Mouse (Mus musculus) cerebellum, postnatal 14 days (tissue): ENCODE data around the gene Rab11fip4.
A peak's percentile ranks its signal among the peaks of the same experiment; 100 is the strongest.

Experiments used
- DNase-seq, 2 experiments: peaks; one replicate each; pipeline ENCODE4 v3.0.0; 2021; ENCODE audit warnings: mixed read lengths in 2 of 2

The Rab11fip4 gene

GRCm38 (mm10) chr11:79614880-79615279, 23.9 kb downstream of the Rab11fip4 start:
- DNase-seq = no peak

DNA sequence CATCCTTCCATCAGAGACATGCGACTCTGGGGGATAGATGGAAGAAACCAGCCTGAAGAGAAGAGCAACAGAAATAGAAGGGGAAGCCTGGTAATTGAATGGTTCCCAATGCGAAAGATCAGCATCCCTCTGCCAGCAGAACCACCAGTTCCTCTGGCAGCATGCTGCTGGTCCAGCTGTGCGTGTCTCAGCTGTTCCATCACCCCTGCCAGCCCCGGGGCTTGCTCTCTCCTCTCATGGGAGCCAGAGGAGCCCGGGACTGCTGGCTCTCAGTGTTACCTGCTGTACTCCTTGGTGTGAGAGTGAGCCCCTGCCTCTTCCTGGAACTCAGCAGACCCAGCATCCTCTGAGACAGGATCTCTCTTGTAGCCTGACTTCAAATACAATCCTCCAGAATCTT, 24.9 kb downstream of the Rab11fip4 start:
- no peak for DNase-seq

DNA sequence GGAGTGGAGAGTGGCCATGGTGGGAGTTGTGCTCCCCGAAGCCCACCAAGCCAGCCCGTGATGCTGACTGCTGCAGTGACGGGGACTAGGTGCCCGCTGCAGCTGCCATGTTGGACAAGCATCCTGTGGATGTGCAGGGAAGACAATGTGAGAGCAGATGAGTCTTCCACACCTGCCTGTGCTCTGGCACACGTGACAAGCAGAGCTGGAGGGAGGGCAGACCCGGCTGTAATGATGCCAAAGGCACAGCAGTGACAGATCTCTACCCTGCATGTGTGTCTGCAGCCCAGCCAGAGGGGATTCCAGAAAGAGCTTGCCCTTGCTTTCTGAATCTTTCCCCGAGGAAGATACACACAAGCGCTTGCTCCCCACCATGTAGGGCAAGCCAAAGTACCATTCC, 27.0 kb downstream of the Rab11fip4 start:
- DNase-seq = peak; percentile 47 to 53

GRCm38 (mm10) chr11:79623029-79623428, 32.0 kb downstream of the Rab11fip4 start:
- no peak for DNase-seq

DNA sequence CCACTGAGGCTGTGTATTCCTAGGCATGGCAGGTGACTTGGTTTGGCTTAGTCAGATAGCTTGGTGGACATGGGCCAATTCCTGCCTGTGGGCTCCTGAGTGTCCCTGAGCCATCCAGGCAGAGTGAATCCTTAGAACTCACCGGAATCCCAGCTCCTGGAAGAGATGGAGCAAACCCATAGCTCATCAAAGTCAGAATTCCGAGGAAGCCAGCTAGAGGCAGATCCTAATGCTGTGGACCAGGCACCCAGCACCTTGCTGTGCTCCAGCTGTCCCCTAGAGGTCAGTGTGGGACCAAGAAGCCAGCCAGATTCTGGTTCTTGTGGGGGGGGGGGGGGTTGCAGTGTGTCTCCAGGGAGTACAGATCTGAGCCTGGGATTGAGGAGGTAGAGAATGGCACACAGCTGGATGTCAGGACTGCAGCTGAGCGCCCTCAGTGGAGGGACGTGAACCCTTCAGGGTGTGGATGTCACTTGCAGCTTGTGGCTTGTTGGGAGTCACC, 33.8 kb downstream of the Rab11fip4 start:
- peak; percentile 84 for DNase-seq

- no peak for DNase-seq
Measured at GRCm38 (mm10) chr11:79628716-79629115, 37.7 kb downstream of the Rab11fip4 start.

DNA sequence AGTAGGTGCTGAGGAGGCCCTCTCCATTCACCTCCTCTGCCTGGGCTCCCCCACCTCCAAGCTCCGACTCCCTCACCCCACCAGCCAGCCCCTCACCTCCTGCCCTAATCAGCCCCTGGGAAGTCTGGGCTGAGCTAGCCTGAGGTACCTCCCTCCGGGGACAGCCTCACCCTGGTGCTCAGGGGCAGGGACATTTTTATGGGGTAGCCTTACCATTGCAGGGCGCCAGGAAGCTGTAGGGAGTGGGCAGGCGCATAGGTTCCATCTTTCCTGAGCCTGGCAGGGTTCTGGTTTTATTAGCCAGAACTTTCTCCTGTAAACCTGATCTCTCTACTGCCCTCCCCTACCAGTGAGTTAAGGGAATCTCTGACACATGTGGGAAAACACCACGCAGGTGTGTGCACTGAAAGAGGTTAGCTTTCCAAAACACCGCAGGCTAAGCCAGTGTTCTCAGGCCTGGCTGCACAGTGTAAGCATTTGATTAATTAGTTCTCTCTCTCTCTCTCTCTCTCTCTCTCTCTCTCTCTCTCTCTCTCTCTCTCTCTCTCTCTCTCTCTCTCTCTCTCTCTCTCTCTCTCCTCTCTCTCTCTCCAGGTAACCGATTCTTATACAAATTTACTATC, 38.9 kb downstream of the Rab11fip4 start:
- no peak for DNase-seq

DNA sequence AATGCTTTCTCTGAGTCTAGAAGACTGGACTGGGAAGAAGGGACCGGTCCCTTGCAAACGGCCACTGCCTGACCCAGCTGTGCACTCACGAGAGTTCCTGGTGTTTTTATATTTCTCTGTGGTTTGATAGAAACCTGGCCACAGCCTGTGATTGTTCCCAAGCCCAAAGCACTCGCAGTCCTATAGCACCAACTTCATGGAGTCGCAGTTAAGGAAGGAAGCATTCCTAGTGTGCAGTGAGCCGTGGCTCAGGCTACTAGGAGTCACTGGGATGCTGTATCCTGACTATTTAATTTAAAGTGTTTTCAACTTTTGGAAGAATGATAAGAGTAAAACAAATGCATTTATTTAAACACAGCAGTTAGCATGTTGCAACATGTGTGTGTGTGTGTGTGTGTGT, 39.5 kb downstream of the Rab11fip4 start:
- DNase-seq = no peak

GRCm38 (mm10) chr11:79633366-79633765, 42.4 kb downstream of the Rab11fip4 start:
- no peak for DNase-seq

DNA sequence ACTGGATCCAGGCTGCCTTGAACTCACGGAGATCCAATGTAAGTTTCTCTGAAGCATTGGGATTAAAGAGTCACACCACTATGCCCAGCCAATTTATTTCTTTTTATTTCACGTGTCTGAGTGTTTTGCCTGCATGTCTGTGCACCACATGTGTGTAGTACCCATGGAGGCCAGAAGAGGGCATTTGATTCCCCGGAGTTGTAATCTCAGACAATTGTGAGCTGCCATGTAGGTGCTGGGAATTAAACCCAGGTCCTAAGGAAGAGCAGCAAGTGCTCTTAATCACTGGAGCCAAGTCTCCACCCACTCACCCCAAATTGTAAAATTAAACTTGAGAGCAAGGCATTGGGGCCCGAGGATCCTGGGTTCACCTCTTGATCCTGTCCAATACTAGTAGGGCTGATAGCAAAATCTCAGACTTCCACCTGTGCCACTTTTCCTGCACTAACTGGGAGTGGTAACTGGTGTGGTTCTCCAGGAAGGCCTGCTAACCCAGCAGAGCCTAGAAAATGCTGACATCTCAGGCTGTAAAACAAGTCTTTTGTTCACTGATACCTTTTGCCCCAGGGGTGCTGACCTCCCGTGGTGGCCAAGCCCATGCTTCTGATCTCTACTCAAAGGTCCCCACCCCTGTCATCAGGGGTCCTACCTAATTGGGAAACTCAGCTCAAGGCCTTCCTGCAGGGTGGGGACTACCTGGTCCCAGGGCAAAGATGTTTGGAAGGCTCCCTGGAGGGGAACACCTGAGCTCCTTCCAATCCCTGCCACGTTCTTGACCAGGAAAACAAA, 44.8 kb downstream of the Rab11fip4 start:
- DNase-seq = no peak

DNA sequence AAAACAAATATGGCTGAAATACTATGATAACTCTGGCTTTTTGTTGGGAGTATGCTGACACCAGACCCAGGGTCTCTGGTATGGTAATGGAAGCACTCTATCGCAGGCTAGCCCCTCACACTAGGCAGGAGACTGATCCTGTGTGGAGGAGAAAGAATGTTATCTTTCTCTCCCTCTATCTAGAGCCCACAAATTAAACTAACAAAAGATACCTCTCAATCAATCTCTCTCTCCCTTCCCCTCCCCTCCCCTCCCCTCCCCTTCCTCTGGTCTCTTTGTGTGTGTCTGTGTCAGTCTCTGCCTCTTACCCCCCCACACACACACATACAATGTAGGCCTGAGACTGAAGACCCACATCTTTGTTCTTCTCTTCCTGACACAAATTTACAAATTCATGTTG, 45.5 kb downstream of the Rab11fip4 start:
- no peak for DNase-seq

GRCm38 (mm10) chr11:79638691-79639090, 47.7 kb downstream of the Rab11fip4 start:
- DNase-seq = no peak

DNA sequence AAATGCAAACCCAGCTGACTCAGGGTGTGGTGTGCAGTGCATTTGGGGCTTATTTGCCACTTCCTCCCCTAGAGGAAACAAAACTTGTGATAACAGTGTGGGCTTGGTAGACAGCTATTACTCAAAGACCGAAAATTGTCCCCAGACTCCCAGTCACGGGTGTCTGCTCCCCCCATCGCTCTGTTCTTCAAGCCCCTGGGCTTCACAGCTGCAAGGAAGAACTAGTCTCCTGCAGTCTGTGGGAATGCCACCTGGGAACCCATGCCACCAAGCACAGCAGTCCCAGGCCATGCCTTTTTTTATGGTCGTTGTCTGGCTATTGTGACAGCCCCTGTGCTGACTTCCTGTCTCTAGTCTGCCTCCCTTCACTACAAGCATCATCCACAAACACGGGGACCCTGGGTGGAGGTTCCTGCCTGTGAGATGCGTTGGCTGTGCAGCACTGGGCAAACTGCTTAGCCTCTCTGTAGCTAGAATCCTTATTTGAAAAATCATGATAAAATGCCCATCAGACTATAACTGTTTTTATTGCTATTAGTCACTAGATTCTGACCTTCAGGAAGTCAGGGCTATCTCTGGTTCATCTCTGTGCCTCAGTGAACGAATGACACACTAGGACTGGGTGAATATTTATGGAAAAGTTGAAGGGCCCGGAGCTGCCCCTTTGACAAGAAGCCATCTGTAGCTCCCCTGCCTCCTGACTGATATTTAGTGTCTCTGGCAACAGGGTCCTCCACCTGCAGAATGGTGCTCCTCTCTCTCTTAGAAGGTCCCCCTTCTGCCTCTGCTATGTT, 50.1 kb downstream of the Rab11fip4 start:
- no peak for DNase-seq

DNA sequence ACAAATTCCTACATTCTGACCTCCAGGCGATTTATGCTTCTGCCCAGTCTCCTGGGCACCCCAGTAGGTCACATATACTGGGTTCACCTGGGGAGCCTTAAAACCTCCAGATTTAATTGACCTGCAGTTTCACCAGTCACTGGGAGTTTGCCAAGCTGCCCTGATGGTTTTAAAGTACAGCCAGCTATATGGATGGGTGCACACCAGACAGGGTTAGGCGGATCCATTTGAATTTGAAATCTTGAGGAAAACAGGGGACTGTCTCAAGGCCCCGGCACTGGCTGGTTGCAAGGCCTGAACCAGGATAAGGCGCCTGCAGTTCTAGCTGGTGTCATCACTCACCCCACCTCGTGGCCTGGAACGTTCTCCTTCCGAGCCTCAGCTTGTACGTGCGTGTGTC, 52.7 kb downstream of the Rab11fip4 start:
- no peak for DNase-seq

DNA sequence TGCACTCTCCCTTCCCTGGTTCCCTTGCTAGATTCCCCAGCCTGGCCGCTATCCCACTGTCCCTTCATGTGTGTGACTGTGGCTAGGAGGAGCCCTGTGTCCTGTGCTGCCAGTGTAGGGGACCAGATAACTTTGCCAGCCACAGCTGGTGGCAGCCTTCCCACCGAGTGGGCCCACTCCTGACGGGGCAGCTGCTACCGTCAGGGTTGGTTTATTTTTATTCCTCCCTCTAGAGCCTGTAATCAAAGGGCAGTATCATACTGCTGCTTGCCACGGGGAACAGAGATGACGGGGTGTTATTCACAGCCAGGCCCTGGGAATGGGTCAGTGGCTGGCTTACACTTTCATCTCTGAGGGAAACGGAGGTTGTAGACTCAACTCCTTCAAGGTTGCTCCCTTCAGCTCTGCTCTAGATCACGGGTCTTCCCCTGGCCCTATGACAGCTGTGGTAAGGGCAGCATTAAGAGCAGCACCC, 53.7 kb downstream of the Rab11fip4 start:
- peak in 1 of 2 experiments; percentile 48 for DNase-seq

- no peak for DNase-seq
Measured at GRCm38 (mm10) chr11:79646026-79646425, 55.0 kb downstream of the Rab11fip4 start.

GRCm38 (mm10) chr11:79646467-79647070, 55.6 kb downstream of the Rab11fip4 start:
- no peak for DNase-seq

- peak; percentile 53 to 55 for DNase-seq
Measured at GRCm38 (mm10) chr11:79647071-79647501, 56.1 kb downstream of the Rab11fip4 start.

DNA sequence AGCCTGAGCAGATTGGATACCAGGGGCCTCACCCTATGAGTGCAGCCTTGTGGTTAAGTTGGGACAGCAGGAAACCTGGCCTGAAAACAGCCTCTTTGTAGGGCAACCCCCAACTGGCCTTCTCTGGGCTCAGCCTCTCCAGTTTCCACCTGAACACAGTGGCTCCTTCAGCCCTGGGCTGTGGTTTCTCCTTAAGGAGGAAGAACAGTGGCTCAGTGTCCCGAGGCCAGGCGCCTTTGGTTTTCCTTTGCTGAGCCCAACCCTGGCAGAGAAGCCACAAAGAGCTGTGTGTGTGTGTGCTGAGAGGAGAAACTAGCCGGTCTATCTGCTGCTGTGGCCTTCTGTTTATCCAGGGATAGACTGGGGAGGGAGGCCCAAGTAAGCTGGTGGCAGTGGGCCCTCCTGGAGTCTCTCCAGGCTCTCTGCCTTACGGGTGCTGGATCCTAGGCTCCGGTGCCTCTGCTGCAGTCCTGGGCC, 59.4 kb downstream of the Rab11fip4 start:
- peak in 1 of 2 experiments; percentile 37 for DNase-seq

DNA sequence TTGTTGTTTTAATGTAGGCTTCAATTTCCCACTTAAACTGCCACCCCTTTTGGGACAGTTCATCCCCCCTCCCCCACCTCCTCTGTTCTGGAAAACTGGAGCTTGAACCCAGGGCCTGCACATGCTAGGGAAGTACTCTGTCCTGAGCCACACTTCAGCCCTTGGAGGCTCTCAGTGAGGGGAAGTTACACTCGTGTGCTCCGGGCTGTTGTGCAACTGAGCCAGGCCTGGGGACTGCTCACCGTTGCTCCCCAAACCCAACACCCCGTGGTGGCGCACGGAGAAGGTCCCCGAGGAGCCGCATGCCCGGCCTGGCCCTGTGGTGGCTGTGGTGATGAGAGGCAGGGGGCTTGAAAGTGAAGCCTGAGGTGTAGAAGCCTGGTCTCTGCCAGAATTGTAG, 61.2 kb downstream of the Rab11fip4 start:
- DNase-seq = no peak

- DNase-seq = no peak
Measured at GRCm38 (mm10) chr11:79652921-79653575, 62.0 kb downstream of the Rab11fip4 start.

GRCm38 (mm10) chr11:79654407-79654831, 63.4 kb downstream of the Rab11fip4 start:
- no peak for DNase-seq
